ENCODE assay signal across 8 mouse cellular contexts in genomic region chr11:116530187-116531147, GRCm38 (mm10). TPM values are rescaled to one million over a fixed set of nuclear protein-coding genes. Genes with fewer than 3 reads are reported as not detected.
A peak's percentile ranks its signal among the peaks of the same experiment; 100 is the strongest.
DNase-seq lines count a peak whose midpoint lies in the region; ATAC-seq and TF ChIP-seq lines count a peak whose summit lies in the region.

TSS of gene Sphk1 (plus strand) at chr11:116530925.

- peak within 1 kb of the TSS; percentile 70 for H3K4me2 ChIP-seq in hindbrain, embryonic 14.5 days (replicated peaks)
- peak within 1 kb of the TSS; percentile 98 for H3K4me2 ChIP-seq in liver, embryonic 16.5 days (ENCODE audit: low read depth, low read length)

- ATAC-seq in common myeloid progenitor, adult 5-6 weeks (replicated peaks; ENCODE audit: low read depth, poor library complexity, severe bottlenecking) = no peak
- no peak for ATAC-seq in hindbrain, embryonic 14.5 days (ENCODE audit: low FRiP score)
- ATAC-seq in liver, embryonic 16.5 days (ENCODE audit: low read depth) = no peak

- no peak within 1 kb of the TSS for H3K9ac ChIP-seq in hindbrain, embryonic 14.5 days
- peak within 1 kb of the TSS; percentile 96 for H3K9ac ChIP-seq in liver, embryonic 16.5 days (ENCODE audit: low read depth, low read length)

- DNase-seq in cerebellum, postnatal 25 days = peak; percentile 26 to 45
- DNase-seq in cerebellum, postnatal 36 days = no peak
- no peak for DNase-seq in hindbrain, embryonic 14.5 days (ENCODE audit: low spot score)
- DNase-seq in cerebellum, postnatal 4 days (ENCODE audit: low spot score in 2 of 2) = no peak
- DNase-seq in layer of hippocampus, adult 18-20 months (ENCODE audit: low spot score in 2 of 2) = no peak

- H3K27ac ChIP-seq in hindbrain, embryonic 14.5 days = no peak within 1 kb of the TSS
- H3K27ac ChIP-seq in liver, embryonic 16.5 days (ENCODE audit: low read length) = peak within 1 kb of the TSS; percentile 99
- no peak within 1 kb of the TSS; the same call in 1 of the 2 replicates for H3K27ac ChIP-seq in olfactory bulb, adult 2 months (ENCODE audit: insufficient read depth, low read depth, low read length)

- TF ChIP-seq POLR2A in olfactory bulb, adult 2 months (IDR thresholded peaks at IDR 0.05; ENCODE audit: insufficient read depth, low read depth, low read length) = no peak

- TF ChIP-seq CTCF in olfactory bulb, adult 2 months (IDR thresholded peaks at IDR 0.05; ENCODE audit: insufficient read depth, low read depth, low read length) = no peak

- H3K4me1 ChIP-seq in hindbrain, embryonic 14.5 days (replicated peaks; ENCODE audit: control insufficient read depth, insufficient read depth, low read length) = peaks cover 30% of the 10 kb centered on the region
- H3K4me1 ChIP-seq in liver, embryonic 16.5 days (ENCODE audit: control insufficient read depth, low read depth, low read length) = peaks cover 45% of the 10 kb centered on the region
- peaks cover 34% of the 10 kb centered on the region for H3K4me1 ChIP-seq in olfactory bulb, adult 2 months (ENCODE audit: control insufficient read depth, insufficient read depth, low read length)

- WGBS in hindbrain, embryonic 14.5 days = 22% methylated on average over 11 of the region's 11 CpGs
- 47% methylated on average over 11 of the region's 11 CpGs for WGBS in liver, embryonic 16.5 days (ENCODE audit: insufficient replicate concordance)
- WGBS in olfactory bulb, adult 2 months = 61% methylated on average over 11 of the region's 11 CpGs

- H3K4me3 ChIP-seq in hindbrain, embryonic 14.5 days (replicated peaks; ENCODE audit: low read length) = peak within 1 kb of the TSS; percentile 36
- peak within 1 kb of the TSS; percentile 81 for H3K4me3 ChIP-seq in liver, embryonic 16.5 days (ENCODE audit: low read depth, low read length)
- peak within 1 kb of the TSS; percentile 33 for H3K4me3 ChIP-seq in olfactory bulb, adult 2 months (ENCODE audit: insufficient read depth, low read depth, low read length)

- H3K9me3 ChIP-seq in hindbrain, embryonic 14.5 days (ENCODE audit: control insufficient read depth, low read length) = no peaks in the 10 kb centered on the region
- no peaks in the 10 kb centered on the region for H3K9me3 ChIP-seq in liver, embryonic 16.5 days (replicated peaks; ENCODE audit: control insufficient read depth, low read length)

- peaks cover 49% of the 10 kb centered on the region for H3K27me3 ChIP-seq in hindbrain, embryonic 14.5 days (ENCODE audit: control insufficient read depth, insufficient read depth, low read length)
- peaks cover 38% of the 10 kb centered on the region for H3K27me3 ChIP-seq in liver, embryonic 16.5 days (ENCODE audit: control insufficient read depth, insufficient read depth, low read depth, low read length)

- H3K36me3 ChIP-seq in hindbrain, embryonic 14.5 days (replicated peaks; ENCODE audit: control insufficient read depth, insufficient read depth) = no peaks in the 10 kb centered on the region
- H3K36me3 ChIP-seq in liver, embryonic 16.5 days (ENCODE audit: control insufficient read depth, insufficient read depth) = no peaks in the 10 kb centered on the region

RNA-seq across cellular contexts. Expression of gene Sphk1, which starts in this region (rescaled TPM):
- total RNA-seq in common myeloid progenitor, adult 5-6 weeks (2017) = 55.3 and 61.0 TPM in 2 replicates
- polyA plus RNA-seq in hindbrain, embryonic 14.5 days (2014; fragmentation: Nextera tagmentation; extraction: Ambion mirVana) = 4.0 and 4.1 TPM in 2 replicates
- 23.7 and 24.3 TPM in 2 replicates for polyA plus RNA-seq in liver, embryonic 16.5 days (2015; fragmentation: Nextera tagmentation; extraction: Ambion mirVana)
- polyA plus RNA-seq in olfactory bulb, adult 2 months (2012; ENCODE audit: insufficient read depth, insufficient read length, low replicate concordance, missing spikeins) = not detected in 2 replicates
- total RNA-seq in layer of hippocampus, adult 18-20 months (2021) = 1 to 10 TPM in 1 of 2 experiments, under 1 TPM in 1; 0.84 to 2.3 TPM

Comparison
In these comparisons a context has a peak if more than half of its experiments do, and no peak if none do; other contexts are left out.
1. RNA of gene Sphk1 (total RNA-seq): 55.3 to 61.0 TPM in common myeloid progenitor, adult 5-6 weeks; 0.84 to 2.3 TPM in layer of hippocampus, adult 18-20 months; every median in the first group is over 10 times any median in the second.
2. DNase-seq: peak in cerebellum, postnatal 25 days (2 of 2); none in cerebellum, postnatal 36 days (0 of 2), hindbrain, embryonic 14.5 days (single experiment), cerebellum, postnatal 4 days (0 of 2) and layer of hippocampus, adult 18-20 months (0 of 2).
3. Peak in every context shown above with its lines, with median percentiles within 50 percentile points of each other: H3K4me3 ChIP-seq.